7 mouse cellular contexts compared by ENCODE assay signal in the genomic region with DNA sequence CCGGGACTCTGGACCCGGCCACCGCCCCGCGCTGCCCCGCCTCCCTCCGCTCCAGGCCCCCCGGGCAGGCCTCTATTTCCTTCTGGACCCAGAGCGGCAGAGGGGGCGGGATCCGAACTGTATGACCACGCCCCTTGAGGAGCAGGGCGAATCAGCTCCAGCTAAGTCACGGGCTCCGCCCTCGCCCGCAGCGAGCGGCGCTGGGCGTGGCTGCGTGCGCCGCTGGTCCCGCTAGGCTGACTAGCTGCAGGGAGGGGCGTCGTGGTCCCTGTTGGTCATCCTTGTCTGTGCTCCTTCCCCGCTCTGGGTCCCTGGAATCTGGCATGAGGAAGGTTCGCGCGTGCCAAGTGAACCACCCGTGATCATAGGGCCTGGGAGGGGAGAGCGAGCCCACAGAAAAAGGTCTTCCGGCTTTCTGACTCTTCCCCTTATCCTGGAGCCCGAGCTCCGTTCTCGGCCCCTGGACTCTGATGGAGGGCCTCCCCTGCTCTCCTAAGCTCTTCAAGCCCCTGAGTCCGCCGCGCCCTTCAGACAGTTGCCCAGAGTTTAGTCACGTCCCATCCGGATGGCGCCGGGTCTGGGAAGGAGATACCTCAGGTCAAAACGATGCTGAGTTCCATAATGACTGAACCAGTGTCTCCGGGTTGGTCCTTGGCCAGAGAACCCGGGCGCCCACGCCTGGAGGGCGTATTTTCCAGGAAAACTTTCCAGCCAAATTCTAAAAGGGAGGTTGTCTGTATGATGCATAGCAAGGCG. TPM values are rescaled to one million over a fixed set of nuclear protein-coding genes. Genes with fewer than 3 reads are reported as not detected.
DNase-seq lines count a peak whose midpoint lies in the region; ATAC-seq and TF ChIP-seq lines count a peak whose summit lies in the region.

A gene (minus strand): TSS at position 144 of the 756 bp plus-strand sequence.

- peak within 1 kb of the TSS; percentile 81 for H3K9ac ChIP-seq in intestine, postnatal 0 days (ENCODE audit: low read depth, low read length)
- peak within 1 kb of the TSS; percentile 81 for H3K9ac ChIP-seq in midbrain, embryonic 12.5 days (replicated peaks)

- 0 out of 2 replicates have a peak, but pooled peaks cover 3% of the 10 kb centered on the region for H3K4me1 ChIP-seq in intestine, postnatal 0 days (replicated peaks; ENCODE audit: control insufficient read depth, insufficient read depth, low read length)
- H3K4me1 ChIP-seq in midbrain, embryonic 12.5 days = peaks cover 10% of the 10 kb centered on the region
- peaks cover 3% of the 10 kb centered on the region for H3K4me1 ChIP-seq in small intestine, adult 2 months (ENCODE audit: control insufficient read depth, insufficient read depth, insufficient read length, low read length)

- peak; percentile 96 for ATAC-seq in intestine, postnatal 0 days
- ATAC-seq in midbrain, embryonic 12.5 days (ENCODE audit: low FRiP score, low read depth) = peak; percentile 98

- H3K27me3 ChIP-seq in intestine, postnatal 0 days (replicated peaks; ENCODE audit: control insufficient read depth, insufficient read depth, low read length) = no peaks in the 10 kb centered on the region
- no peaks in the 10 kb centered on the region for H3K27me3 ChIP-seq in midbrain, embryonic 12.5 days
- no peaks in the 10 kb centered on the region for H3K27me3 ChIP-seq in small intestine, adult 2 months (ENCODE audit: control insufficient read depth, insufficient read depth, low read length)

- H3K4me3 ChIP-seq in intestine, postnatal 0 days (ENCODE audit: low read depth, low read length) = peak within 1 kb of the TSS; percentile 91
- peak within 1 kb of the TSS; percentile 85 for H3K4me3 ChIP-seq in midbrain, embryonic 12.5 days
- H3K4me3 ChIP-seq in small intestine, adult 2 months (ENCODE audit: low read depth, low read length) = peak within 1 kb of the TSS; percentile 73

- peak; percentile 23; the same call in 1 of the 2 replicates for TF ChIP-seq CTCF in intestine, postnatal 0 days (IDR thresholded peaks at IDR 0.05; ENCODE audit: low read depth)
- TF ChIP-seq CTCF in small intestine, adult 2 months (IDR thresholded peaks at IDR 0.05; ENCODE audit: extremely low read depth, insufficient read length, insufficient replicate concordance, low read depth, low read length) = no peak

- peak within 1 kb of the TSS; percentile 90 for H3K4me2 ChIP-seq in intestine, postnatal 0 days (replicated peaks; ENCODE audit: low read depth)
- peak within 1 kb of the TSS; percentile 62 for H3K4me2 ChIP-seq in midbrain, embryonic 12.5 days (replicated peaks)

- H3K9me3 ChIP-seq in intestine, postnatal 0 days (ENCODE audit: control insufficient read depth) = no peaks in the 10 kb centered on the region
- no peaks in the 10 kb centered on the region for H3K9me3 ChIP-seq in midbrain, embryonic 12.5 days

- DNase-seq in adrenal gland, adult 8-10 months = peak; percentile 96
- peak; percentile 98 for DNase-seq in embryo, embryonic 9.5 days (ENCODE audit: extremely low spot score)
- peak; percentile 57 for DNase-seq in gonadal fat pad, adult 2 months (ENCODE audit: low read depth)
- DNase-seq in left cerebral cortex, postnatal 4 days = peak; percentile 98

- H3K36me3 ChIP-seq in intestine, postnatal 0 days (ENCODE audit: control insufficient read depth, insufficient read depth) = no peaks in the 10 kb centered on the region
- H3K36me3 ChIP-seq in midbrain, embryonic 12.5 days = no peaks in the 10 kb centered on the region
- no peaks in the 10 kb centered on the region for H3K36me3 ChIP-seq in small intestine, adult 2 months (ENCODE audit: control insufficient read depth, insufficient read depth, low read length)

- H3K27ac ChIP-seq in intestine, postnatal 0 days (ENCODE audit: low read depth, low read length) = peak within 1 kb of the TSS; percentile 79
- peak within 1 kb of the TSS; percentile 75 for H3K27ac ChIP-seq in midbrain, embryonic 12.5 days (replicated peaks)
- peak within 1 kb of the TSS; percentile 71 for H3K27ac ChIP-seq in small intestine, adult 2 months (ENCODE audit: insufficient read depth, low read depth, low read length)

- WGBS in intestine, postnatal 0 days = under 1% methylated on average over 51 of the region's 51 CpGs
- under 1% methylated on average over 51 of the region's 51 CpGs for WGBS in midbrain, embryonic 12.5 days
- WGBS in small intestine, adult 2 months = under 1% methylated on average over 51 of the region's 51 CpGs

- intact Hi-C loops in left cerebral cortex, postnatal 4 days (cut with DNase I) = no loop called here

- TF ChIP-seq POLR2A in small intestine, adult 2 months (IDR thresholded peaks at IDR 0.05; ENCODE audit: low read depth, low read length) = no peak; the same call in none of the 2 replicates

RNA-seq across cellular contexts. Expression of the gene that starts here (rescaled TPM):
- 10 to 100 TPM; 68.1 to 84.6 (median 74.7) TPM for total RNA-seq in adrenal gland, adult 8-10 months (2022)
- 15.1 and 17.0 TPM in 2 replicates for polyA plus RNA-seq in gonadal fat pad, adult 2 months (2012; rRNA removed)
- polyA plus RNA-seq in intestine, postnatal 0 days (2015; fragmentation: Nextera tagmentation; extraction: Ambion mirVana) = 298 and 303 TPM in 2 replicates
- total RNA-seq in left cerebral cortex, postnatal 4 days (2021) = 10 to 100 TPM; 46.0 to 48.8 TPM
- polyA plus RNA-seq in midbrain, embryonic 12.5 days (2016; fragmentation: Nextera tagmentation; extraction: Ambion mirVana) = 67.7 and 69.3 TPM in 2 replicates
- polyA plus RNA-seq in small intestine, adult 2 months (2012; rRNA removed) = 32.0 and 33.2 TPM in 2 replicates

Comparison
In these comparisons a context has a peak if more than half of its experiments do, and no peak if none do; other contexts are left out.
1. Peak in every context shown above with its lines: DNase-seq, ATAC-seq, H3K4me3 ChIP-seq and H3K27ac ChIP-seq.